Mouse (Mus musculus): ENCODE measurements at regions not wholly inside any gene's neighbourhood (a gene's known extent, or its start where the extent isn't known, plus 50 kb on each side); places are given as distances from the start of the nearest gene placed in this dataset.
A peak's percentile ranks its signal among the peaks of the same experiment; 100 is the strongest.
"Not testable (repeated sequence)": the region's sequence is repeated elsewhere in the genome, so short reads cannot be mapped to it uniquely, and the experiment has no call there.

- DNase-seq (ENCODE audit: low read depth), result peak; percentile 39
Measured at GRCm38 (mm10) chr17:35758769-35759168, 54.3 kb upstream of the Ddr1 start.

- DNase-seq (ENCODE audit: low read depth), result no peak
Measured at GRCm38 (mm10) chr17:35759740-35760139, 55.3 kb upstream of the Ddr1 start.

- no peak for DNase-seq (ENCODE audit: low read depth)
Measured at GRCm38 (mm10) chr17:35762614-35763013, 58.2 kb upstream of the Ddr1 start.

- DNase-seq (ENCODE audit: low read depth), result no peak
Measured at GRCm38 (mm10) chr17:35763101-35763500, 58.4 kb upstream of the Ier3 start.

- DNase-seq (ENCODE audit: low read depth), result peak; percentile 77
Measured at GRCm38 (mm10) chr17:35763866-35764265, 57.6 kb upstream of the Ier3 start.

GRCm38 (mm10) chr17:35766406-35766805 lies 55.1 kb upstream of the Ier3 start:
- DNase-seq (ENCODE audit: low read depth), result peak; percentile 71

- DNase-seq (ENCODE audit: low read depth), result no peak
Measured at GRCm38 (mm10) chr17:35769175-35769960, 52.1 kb upstream of the Ier3 start.

- DNase-seq (ENCODE audit: low read depth), result not testable (repeated sequence)
Measured at GRCm38 (mm10) chr17:35769961-35770276, 51.6 kb upstream of the Ier3 start.

- DNase-seq (ENCODE audit: low read depth), result no peak
Measured at GRCm38 (mm10) chr17:35770599-35770998, 50.9 kb upstream of the Ier3 start.

GRCm38 (mm10) chr17:35771656-35772405 lies 49.7 kb upstream of the Ier3 start:
- DNase-seq (ENCODE audit: low read depth), result no peak

Measured in naive thymus-derived CD4-positive, alpha-beta T cell, adult 2 months (primary cell).